Mouse (Mus musculus) erythroblast, embryonic 14.5 days (primary cell): ENCODE data around the gene Phrf1.

Experiments
- GATA1 ChIP-seq: IDR thresholded peaks from 2 replicates; pipeline ENCODE4 v1.6.1; 2012; ENCODE audit warnings: low read length, inconsistent platforms, mixed read lengths
- TAL1 ChIP-seq: IDR thresholded peaks from 3 replicates; pipeline ENCODE4 v1.6.1; 2012; ENCODE audit warnings: low read length, inconsistent platforms, mixed read lengths

- TF ChIP-seq TAL1 = no peak
- no peak for TF ChIP-seq GATA1
These were observed 30.5 kb upstream of the Phrf1 start for GRCm38 (mm10) chr7:141198121-141198520.
